Comparison of ENCODE assay signal across 8 mouse cellular contexts in the genomic region with DNA sequence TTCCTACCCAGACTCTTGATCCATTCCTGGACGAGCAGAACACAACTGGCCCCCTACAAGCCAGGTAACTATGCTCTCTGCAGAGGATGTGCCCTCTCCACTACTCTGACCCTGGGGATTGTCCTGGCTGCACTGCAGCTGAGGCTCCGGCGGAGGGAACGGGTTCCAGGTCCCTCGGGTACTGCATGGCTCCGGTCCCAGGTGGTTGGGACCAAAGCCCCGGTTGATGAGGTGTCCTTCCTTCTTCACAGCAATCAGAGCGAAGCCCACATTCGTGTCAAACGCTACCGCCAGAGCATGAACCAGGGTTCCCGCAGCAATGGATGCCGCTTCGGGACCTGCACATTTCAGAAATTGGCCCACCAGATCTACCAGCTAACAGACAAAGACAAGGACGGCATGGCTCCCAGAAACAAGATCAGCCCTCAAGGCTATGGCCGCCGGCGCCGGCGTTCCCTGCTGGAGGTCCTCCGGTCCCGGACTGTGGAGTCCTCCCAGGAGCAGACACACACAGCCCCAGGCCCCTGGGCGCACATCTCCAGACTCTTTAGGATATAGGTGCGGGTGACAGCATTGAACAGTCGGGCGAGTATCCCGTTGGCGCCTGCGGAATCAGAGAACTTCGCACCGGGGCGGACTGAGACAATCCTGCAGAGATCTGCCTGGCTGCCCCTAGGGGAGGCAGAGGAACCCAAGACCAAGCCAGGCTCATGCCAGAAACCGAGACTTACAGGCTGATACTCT. TPM values are rescaled to one million over a fixed set of nuclear protein-coding genes. Genes with fewer than 3 reads are reported as not detected.
DNase-seq lines count a peak whose midpoint lies in the region; ATAC-seq and TF ChIP-seq lines count a peak whose summit lies in the region.

No protein-coding gene starts in this region.

- DNase-seq in lung, postnatal 36 days: no peak
- peak; percentile 56 for DNase-seq in brain, embryonic 14.5 days (ENCODE audit: low read depth)
- DNase-seq in forebrain, postnatal 0 days: peak; percentile 49
- peak; percentile 53 for DNase-seq in lung, postnatal 10 days
- peak; percentile 55 for DNase-seq in yolk sac, embryonic 10.5 days (ENCODE audit: low spot score)
- no peak for DNase-seq in right cerebral cortex, postnatal 36 days (ENCODE audit: low spot score in 2 of 2)

- H3K36me3 ChIP-seq in lung, embryonic 16.5 days (ENCODE audit: control insufficient read depth, insufficient read depth, low read length): no peaks in the 10 kb centered on the region
- no peaks in the 10 kb centered on the region for H3K36me3 ChIP-seq in forebrain, postnatal 0 days (ENCODE audit: insufficient read depth)
- no peaks in the 10 kb centered on the region for H3K36me3 ChIP-seq in intestine, embryonic 16.5 days (ENCODE audit: control insufficient read depth, insufficient read depth, low read length)

- peak overlapping the region; percentile 72 for H3K9ac ChIP-seq in lung, embryonic 16.5 days (ENCODE audit: low read length)
- H3K9ac ChIP-seq in forebrain, postnatal 0 days: peak overlapping the region; percentile 39
- H3K9ac ChIP-seq in intestine, embryonic 16.5 days (ENCODE audit: low read depth, low read length): peak overlapping the region; percentile 69

- whole genome bisulfite sequencing in lung, embryonic 16.5 days: under 1% methylated on average over 33 of the region's 33 CpGs
- 1% methylated on average over 33 of the region's 33 CpGs for WGBS in forebrain, postnatal 0 days
- 1% methylated on average over 33 of the region's 33 CpGs for WGBS in intestine, embryonic 16.5 days

- no peaks in the 10 kb centered on the region for H3K9me3 ChIP-seq in lung, embryonic 16.5 days (ENCODE audit: control insufficient read depth, low read length)
- H3K9me3 ChIP-seq in forebrain, postnatal 0 days (ENCODE audit: low read length): no peaks in the 10 kb centered on the region
- H3K9me3 ChIP-seq in intestine, embryonic 16.5 days (ENCODE audit: control insufficient read depth, low read length): no peaks in the 10 kb centered on the region

- peak overlapping the region; percentile 62 for H3K4me3 ChIP-seq in lung, embryonic 16.5 days (ENCODE audit: low read length)
- H3K4me3 ChIP-seq in forebrain, postnatal 0 days (ENCODE audit: low read depth, low read length): peak overlapping the region; percentile 39
- H3K4me3 ChIP-seq in intestine, embryonic 16.5 days (ENCODE audit: low read length): peak overlapping the region; percentile 63

- no peak for ATAC-seq in lung, embryonic 16.5 days (ENCODE audit: low read depth)
- peak; percentile 23; the same call in 1 of the 2 replicates for ATAC-seq in forebrain, postnatal 0 days
- no peak for ATAC-seq in intestine, embryonic 16.5 days

- no peak overlapping the region for H3K27ac ChIP-seq in lung, embryonic 16.5 days (ENCODE audit: low read length)
- H3K27ac ChIP-seq in forebrain, postnatal 0 days (ENCODE audit: low read depth, low read length): no peak overlapping the region
- no peak overlapping the region for H3K27ac ChIP-seq in intestine, embryonic 16.5 days (ENCODE audit: low read length)

- H3K27me3 ChIP-seq in lung, embryonic 16.5 days (ENCODE audit: control insufficient read depth, insufficient read depth, low read depth, low read length): peaks cover 19% of the 10 kb centered on the region
- H3K27me3 ChIP-seq in forebrain, postnatal 0 days (ENCODE audit: insufficient read depth, low read length): peaks cover 42% of the 10 kb centered on the region
- H3K27me3 ChIP-seq in intestine, embryonic 16.5 days (replicated peaks; ENCODE audit: control insufficient read depth, insufficient read depth, low read length): peaks cover 13% of the 10 kb centered on the region; the same call in 1 of the 2 replicates

- peak; percentile 49; the same call in 1 of the 2 replicates for TF ChIP-seq CTCF in brain, embryonic 14.5 days (IDR thresholded peaks at IDR 0.05; ENCODE audit: borderline replicate concordance, extremely low read depth, insufficient read depth, insufficient read length)
- TF ChIP-seq CTCF in forebrain, postnatal 0 days (IDR thresholded peaks at IDR 0.05; ENCODE audit: low read depth): peak; percentile 55

- peaks cover 62% of the 10 kb centered on the region for H3K4me1 ChIP-seq in lung, embryonic 16.5 days (replicated peaks; ENCODE audit: control insufficient read depth, insufficient read depth, low read length)
- peaks cover 18% of the 10 kb centered on the region; the same call in 1 of the 2 replicates for H3K4me1 ChIP-seq in forebrain, postnatal 0 days (ENCODE audit: insufficient read depth)
- H3K4me1 ChIP-seq in intestine, embryonic 16.5 days (ENCODE audit: control insufficient read depth, insufficient read depth, low read length): peaks cover 34% of the 10 kb centered on the region

- H3K4me2 ChIP-seq in lung, embryonic 16.5 days (ENCODE audit: low read depth, low read length): peak overlapping the region; percentile 99
- peak overlapping the region; percentile 81 for H3K4me2 ChIP-seq in forebrain, postnatal 0 days (ENCODE audit: low read depth)
- peak overlapping the region; percentile 97 for H3K4me2 ChIP-seq in intestine, embryonic 16.5 days (ENCODE audit: low read depth, low read length)

- no peak for TF ChIP-seq POLR2A in brain, embryonic 14.5 days (IDR thresholded peaks at IDR 0.05; ENCODE audit: borderline replicate concordance, extremely low read depth, insufficient read depth, insufficient read length, poor library complexity, severe bottlenecking)

RNA-seq across cellular contexts. Expression of gene Adm, which starts 1.3 kb away (rescaled TPM):
- polyA plus RNA-seq in lung, embryonic 16.5 days (2015; fragmentation: Nextera tagmentation; extraction: Ambion mirVana): 6.4 and 8.2 TPM in 2 replicates
- 1.2 and 1.4 TPM in 2 replicates for polyA plus RNA-seq in brain, embryonic 14.5 days (2012; rRNA removed)
- total RNA-seq in forebrain, postnatal 0 days (2014; rRNA removed): 1.9 and 2.0 TPM in 2 replicates
- 1.3 and 2.1 TPM in 2 replicates for polyA plus RNA-seq in forebrain, postnatal 0 days (2015; fragmentation: Nextera tagmentation; extraction: Ambion mirVana)
- 5.4 and 5.8 TPM in 2 replicates for polyA plus RNA-seq in intestine, embryonic 16.5 days (2015; fragmentation: Nextera tagmentation; extraction: Ambion mirVana)

RNA-seq across cellular contexts. Expression of gene Sbf2, which starts 14.1 kb away (rescaled TPM):
- 37.0 and 37.9 TPM in 2 replicates for polyA plus RNA-seq in lung, embryonic 16.5 days (2015; fragmentation: Nextera tagmentation; extraction: Ambion mirVana)
- 67.9 and 79.0 TPM in 2 replicates for polyA plus RNA-seq in brain, embryonic 14.5 days (2012; rRNA removed)
- 74.2 and 88.3 TPM in 2 replicates for total RNA-seq in forebrain, postnatal 0 days (2014; rRNA removed)
- 25.6 and 43.3 TPM in 2 replicates for polyA plus RNA-seq in forebrain, postnatal 0 days (2015; fragmentation: Nextera tagmentation; extraction: Ambion mirVana)
- polyA plus RNA-seq in intestine, embryonic 16.5 days (2015; fragmentation: Nextera tagmentation; extraction: Ambion mirVana): 24.7 and 26.6 TPM in 2 replicates

Comparison
In these comparisons a context has a peak if more than half of its experiments do, and no peak if none do; other contexts are left out.
1. DNase-seq: peak in brain, embryonic 14.5 days (single experiment), forebrain, postnatal 0 days (single experiment), lung, postnatal 10 days (single experiment) and yolk sac, embryonic 10.5 days (single experiment); none in lung, postnatal 36 days (single experiment) and right cerebral cortex, postnatal 36 days (0 of 2).
2. Peak in every context shown above with its lines, with median percentiles within 50 percentile points of each other: H3K4me2 ChIP-seq, H3K4me3 ChIP-seq and H3K9ac ChIP-seq.